Mouse (Mus musculus): ENCODE measurements around the gene Tma7. TPM values are rescaled to one million over a fixed set of nuclear protein-coding genes. Genes with fewer than 3 reads are reported as not detected.

Gene Tma7
- polyA plus RNA-seq, 1 experiment from 2014 or later, result 733 TPM

- Histone ChIP-seq H3K4me2 (ENCODE audit: low read length) (no peak overlapping the region), H3K27me3 (ENCODE audit: control insufficient read depth, insufficient read depth, low read length) (no peaks in the 10 kb centered on the region), H3K4me1 (ENCODE audit: control insufficient read depth, insufficient read depth, low read length) (no peaks in the 10 kb centered on the region), H3K4me3 (replicated peaks; ENCODE audit: low read depth, low read length) (no peak overlapping the region), H3K9me3 (ENCODE audit: control insufficient read depth, low read length) (no peaks in the 10 kb centered on the region), H3K27ac (replicated peaks; ENCODE audit: low read depth, low read length) (no peak overlapping the region), H3K9ac (replicated peaks; ENCODE audit: low read length) (no peak overlapping the region), H3K36me3 (ENCODE audit: control insufficient read depth, insufficient read depth, low read length) (peaks cover 99% of the 10 kb centered on the region)
- ATAC-seq (ENCODE audit: low FRiP score, low TSS enrichment) (no peak), DNase-seq (no peak)
- WGBS, result 92% methylated on average over 11 of the region's 11 CpGs
Measured at GRCm38 (mm10) chr9:109110240-109110639, 27.9 kb upstream of the Tma7 start.

GRCm38 (mm10) chr9:109107341-109107740 is 25.0 kb upstream of the Tma7 start:
- no peaks in the 10 kb centered on the region for H3K9me3 ChIP-seq (ENCODE audit: control insufficient read depth, low read length)
- peaks cover 99% of the 10 kb centered on the region for H3K36me3 ChIP-seq (ENCODE audit: control insufficient read depth, insufficient read depth, low read length)
- no peak for ATAC-seq (ENCODE audit: low FRiP score, low TSS enrichment)
- DNase-seq, result no peak
- no peak overlapping the region for H3K4me3 ChIP-seq (replicated peaks; ENCODE audit: low read depth, low read length)
- WGBS, result 92% methylated on average over 6 of the region's 6 CpGs
- H3K4me2 ChIP-seq (ENCODE audit: low read length), result no peak overlapping the region
- no peaks in the 10 kb centered on the region; the same call in 1 of the 2 replicates for H3K4me1 ChIP-seq (ENCODE audit: control insufficient read depth, insufficient read depth, low read length)
- no peaks in the 10 kb centered on the region for H3K27me3 ChIP-seq (ENCODE audit: control insufficient read depth, insufficient read depth, low read length)
- H3K27ac ChIP-seq (replicated peaks; ENCODE audit: low read depth, low read length), result no peak overlapping the region
- no peak overlapping the region for H3K9ac ChIP-seq (replicated peaks; ENCODE audit: low read length)

- ATAC-seq (ENCODE audit: low FRiP score, low TSS enrichment) (no peak), DNase-seq (no peak)
- no peak overlapping the region for H3K27ac ChIP-seq (replicated peaks; ENCODE audit: low read depth, low read length)
- WGBS, result 96% methylated on average over 12 of the region's 12 CpGs
- H3K27me3 ChIP-seq (ENCODE audit: control insufficient read depth, insufficient read depth, low read length), result no peaks in the 10 kb centered on the region
- H3K9me3 ChIP-seq (ENCODE audit: control insufficient read depth, low read length), result no peaks in the 10 kb centered on the region
- no peak overlapping the region for H3K9ac ChIP-seq (replicated peaks; ENCODE audit: low read length)
- no peaks in the 10 kb centered on the region; the same call in 1 of the 2 replicates for H3K4me1 ChIP-seq (ENCODE audit: control insufficient read depth, insufficient read depth, low read length)
- no peak overlapping the region for H3K4me3 ChIP-seq (replicated peaks; ENCODE audit: low read depth, low read length)
- no peak overlapping the region for H3K4me2 ChIP-seq (ENCODE audit: low read length)
- peaks cover 95% of the 10 kb centered on the region for H3K36me3 ChIP-seq (ENCODE audit: control insufficient read depth, insufficient read depth, low read length)
Measured at GRCm38 (mm10) chr9:109105648-109106047, 23.3 kb upstream of the Tma7 start.

GRCm38 (mm10) chr9:109105011-109105410 is 22.6 kb upstream of the Tma7 start:
- Histone ChIP-seq H3K27ac (replicated peaks; ENCODE audit: low read depth, low read length) (no peak overlapping the region), H3K4me1 (ENCODE audit: control insufficient read depth, insufficient read depth, low read length) (no peaks in the 10 kb centered on the region; the same call in 1 of the 2 replicates), H3K9ac (replicated peaks; ENCODE audit: low read length) (no peak overlapping the region), H3K4me2 (ENCODE audit: low read length) (no peak overlapping the region), H3K9me3 (ENCODE audit: control insufficient read depth, low read length) (no peaks in the 10 kb centered on the region), H3K36me3 (ENCODE audit: control insufficient read depth, insufficient read depth, low read length) (peaks cover 95% of the 10 kb centered on the region), H3K4me3 (replicated peaks; ENCODE audit: low read depth, low read length) (no peak overlapping the region), H3K27me3 (ENCODE audit: control insufficient read depth, insufficient read depth, low read length) (no peaks in the 10 kb centered on the region)
- peak; percentile 64 for DNase-seq
- 0 out of 2 replicates have a peak, but pooled peaks have one; percentile 41 for ATAC-seq (ENCODE audit: low FRiP score, low TSS enrichment)
- WGBS, result 78% methylated on average over 12 of the region's 12 CpGs

- ATAC-seq (ENCODE audit: low FRiP score, low TSS enrichment) (no peak), DNase-seq (no peak)
- Histone ChIP-seq H3K27ac (replicated peaks; ENCODE audit: low read depth, low read length) (no peak overlapping the region), H3K4me3 (replicated peaks; ENCODE audit: low read depth, low read length) (no peak overlapping the region), H3K27me3 (ENCODE audit: control insufficient read depth, insufficient read depth, low read length) (no peaks in the 10 kb centered on the region), H3K9ac (replicated peaks; ENCODE audit: low read length) (no peak overlapping the region), H3K4me1 (ENCODE audit: control insufficient read depth, insufficient read depth, low read length) (peaks cover 4% of the 10 kb centered on the region), H3K9me3 (ENCODE audit: control insufficient read depth, low read length) (no peaks in the 10 kb centered on the region), H3K4me2 (ENCODE audit: low read length) (no peak overlapping the region), H3K36me3 (ENCODE audit: control insufficient read depth, insufficient read depth, low read length) (peaks cover 95% of the 10 kb centered on the region)
- 91% methylated on average over 9 of the region's 9 CpGs for WGBS
Measured at GRCm38 (mm10) chr9:109104083-109104482, 21.7 kb upstream of the Tma7 start.

- WGBS, result 82% methylated on average over 7 of the region's 7 CpGs
Measured at GRCm38 (mm10) chr9:109103250-109103649, 20.9 kb upstream of the Tma7 start.

GRCm38 (mm10) chr9:109102541-109102940 is 20.2 kb upstream of the Tma7 start:
- H3K4me2 ChIP-seq (ENCODE audit: low read length), result no peak overlapping the region
- ATAC-seq (ENCODE audit: low FRiP score, low TSS enrichment) (no peak), DNase-seq (no peak)
- H3K27me3 ChIP-seq (ENCODE audit: control insufficient read depth, insufficient read depth, low read length), result no peaks in the 10 kb centered on the region
- no peaks in the 10 kb centered on the region for H3K9me3 ChIP-seq (ENCODE audit: control insufficient read depth, low read length)
- no peak overlapping the region for H3K4me3 ChIP-seq (replicated peaks; ENCODE audit: low read depth, low read length)
- peaks cover 80% of the 10 kb centered on the region for H3K36me3 ChIP-seq (ENCODE audit: control insufficient read depth, insufficient read depth, low read length)
- no peak overlapping the region for H3K27ac ChIP-seq (replicated peaks; ENCODE audit: low read depth, low read length)
- no peak overlapping the region for H3K9ac ChIP-seq (replicated peaks; ENCODE audit: low read length)
- H3K4me1 ChIP-seq (ENCODE audit: control insufficient read depth, insufficient read depth, low read length), result peaks cover 19% of the 10 kb centered on the region
- WGBS, result 93% methylated on average over 3 of the region's 3 CpGs

More at GRCm38 (mm10) chr9:109103250-109103649, 20.9 kb upstream of the Tma7 start:
- H3K4me2 ChIP-seq (ENCODE audit: low read length), result no peak overlapping the region
- H3K9me3 ChIP-seq (ENCODE audit: control insufficient read depth, low read length), result no peaks in the 10 kb centered on the region
- no peak overlapping the region for H3K9ac ChIP-seq (replicated peaks; ENCODE audit: low read length)
- no peak for ATAC-seq (ENCODE audit: low FRiP score, low TSS enrichment)
- no peaks in the 10 kb centered on the region for H3K27me3 ChIP-seq (ENCODE audit: control insufficient read depth, insufficient read depth, low read length)
- H3K4me1 ChIP-seq (ENCODE audit: control insufficient read depth, insufficient read depth, low read length), result peaks cover 12% of the 10 kb centered on the region
- H3K36me3 ChIP-seq (ENCODE audit: control insufficient read depth, insufficient read depth, low read length), result peaks cover 86% of the 10 kb centered on the region
- H3K4me3 ChIP-seq (replicated peaks; ENCODE audit: low read depth, low read length), result no peak overlapping the region
- H3K27ac ChIP-seq (replicated peaks; ENCODE audit: low read depth, low read length), result no peak overlapping the region
- no peak for DNase-seq

- peaks cover 25% of the 10 kb centered on the region for H3K4me1 ChIP-seq (ENCODE audit: control insufficient read depth, insufficient read depth, low read length)
- H3K36me3 ChIP-seq (ENCODE audit: control insufficient read depth, insufficient read depth, low read length), result peaks cover 75% of the 10 kb centered on the region
- WGBS, result 89% methylated on average over 5 of the region's 5 CpGs
- H3K4me2 ChIP-seq (ENCODE audit: low read length), result no peak overlapping the region
- ATAC-seq (ENCODE audit: low FRiP score, low TSS enrichment) (no peak), DNase-seq (no peak)
- no peak overlapping the region for H3K4me3 ChIP-seq (replicated peaks; ENCODE audit: low read depth, low read length)
- no peaks in the 10 kb centered on the region for H3K9me3 ChIP-seq (ENCODE audit: control insufficient read depth, low read length)
- no peak overlapping the region for H3K9ac ChIP-seq (replicated peaks; ENCODE audit: low read length)
- no peak overlapping the region for H3K27ac ChIP-seq (replicated peaks; ENCODE audit: low read depth, low read length)
- H3K27me3 ChIP-seq (ENCODE audit: control insufficient read depth, insufficient read depth, low read length), result no peaks in the 10 kb centered on the region
Measured at GRCm38 (mm10) chr9:109101933-109102445, 19.6 kb upstream of the Tma7 start.

- 86% methylated on average over 20 of the region's 20 CpGs for WGBS
- DNase-seq, result no peak
- peaks cover 59% of the 10 kb centered on the region for H3K36me3 ChIP-seq (ENCODE audit: control insufficient read depth, insufficient read depth, low read length)
Measured at GRCm38 (mm10) chr9:109100307-109100928, 18.0 kb upstream of the Tma7 start.

More at GRCm38 (mm10) chr9:109100307-109100928, 18.0 kb upstream of the Tma7 start:
- no peak overlapping the region for H3K4me3 ChIP-seq (replicated peaks; ENCODE audit: low read depth, low read length)
- H3K9ac ChIP-seq (replicated peaks; ENCODE audit: low read length), result no peak overlapping the region
- no peak overlapping the region for H3K4me2 ChIP-seq (ENCODE audit: low read length)
- no peaks in the 10 kb centered on the region for H3K9me3 ChIP-seq (ENCODE audit: control insufficient read depth, low read length)
- peaks cover 28% of the 10 kb centered on the region for H3K4me1 ChIP-seq (ENCODE audit: control insufficient read depth, insufficient read depth, low read length)
- no peaks in the 10 kb centered on the region for H3K27me3 ChIP-seq (ENCODE audit: control insufficient read depth, insufficient read depth, low read length)
- H3K27ac ChIP-seq (replicated peaks; ENCODE audit: low read depth, low read length), result no peak overlapping the region
- no peak for ATAC-seq (ENCODE audit: low FRiP score, low TSS enrichment)

All from midbrain, embryonic 14.5 days (tissue).